In the genomic region with DNA sequence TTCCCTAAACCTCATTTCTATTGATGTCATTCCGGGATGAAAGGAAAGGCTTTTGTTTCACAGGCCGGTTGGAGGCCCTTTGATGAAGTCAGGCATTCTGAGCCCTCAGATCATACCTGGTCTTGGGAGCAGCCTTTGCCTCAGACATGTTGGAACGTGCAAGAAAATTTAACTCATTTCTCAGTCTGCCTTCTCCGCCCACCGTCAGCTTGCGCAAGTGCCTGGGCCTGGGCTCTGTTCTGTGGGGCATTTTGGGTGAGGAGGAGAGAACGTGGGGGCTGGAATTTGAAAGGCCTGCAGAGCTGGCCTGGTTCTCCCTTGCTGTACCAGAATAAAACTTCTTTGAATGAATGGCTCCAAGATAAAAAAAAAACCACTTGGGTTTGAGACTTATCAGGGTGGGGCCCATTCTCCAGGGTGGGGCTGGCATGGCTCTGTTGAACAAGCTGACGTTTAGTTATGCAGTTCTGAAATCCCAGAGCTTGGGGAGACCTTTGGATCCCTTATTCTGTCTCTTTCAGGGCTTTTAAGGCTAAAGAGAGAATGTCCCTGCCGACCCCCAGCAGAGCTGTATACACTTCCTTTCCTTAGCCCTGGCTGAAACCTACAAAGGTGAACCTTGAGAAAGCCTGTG, we compare ENCODE assay signal across 12 mouse cellular contexts.
DNase-seq lines count a peak whose midpoint lies in the region; ATAC-seq and TF ChIP-seq lines count a peak whose summit lies in the region.
"Had no signal": no experiment of that assay in that cellular context is flagged by ENCODE, and none has a peak within 500 bp of the region (broad histone marks: within the 10 kb centered on the region; RNA-seq: fewer than 3 reads in every experiment).

No protein-coding gene starts in this region.

- no peaks in the 10 kb centered on the region for H3K9me3 ChIP-seq in intestine, embryonic 15.5 days
- H3K9me3 ChIP-seq in intestine, postnatal 0 days (ENCODE audit: control insufficient read depth), result no peaks in the 10 kb centered on the region
- no peaks in the 10 kb centered on the region for H3K9me3 ChIP-seq in E14TG2a.4 (ENCODE audit: low read length)
- H3K9me3 ChIP-seq in ES-E14 (ENCODE audit: control insufficient read depth, insufficient read depth, low read depth, low read length), result no peaks in the 10 kb centered on the region
- H3K9me3 ChIP-seq in intestine, embryonic 16.5 days (ENCODE audit: control insufficient read depth, low read length), result no peaks in the 10 kb centered on the region

- peaks cover 10% of the 10 kb centered on the region; the same call in 1 of the 2 replicates for H3K4me1 ChIP-seq in intestine, embryonic 15.5 days (replicated peaks)
- H3K4me1 ChIP-seq in intestine, postnatal 0 days (replicated peaks; ENCODE audit: control insufficient read depth, insufficient read depth, low read length), result no peaks in the 10 kb centered on the region
- H3K4me1 ChIP-seq in E14TG2a.4 (replicated peaks; ENCODE audit: low read depth, low read length), result peaks cover 75% of the 10 kb centered on the region
- H3K4me1 ChIP-seq in ES-E14 (ENCODE audit: control insufficient read depth in 2 of 2, insufficient read depth in 2 of 2, low read length in 2 of 2, poor library complexity in 1 of 2), result peaks cover 21 to 36% of the 10 kb centered on the region in 2 experiments
- peaks cover 33% of the 10 kb centered on the region for H3K4me1 ChIP-seq in intestine, embryonic 16.5 days (ENCODE audit: control insufficient read depth, insufficient read depth, low read length)

- H3K4me3 ChIP-seq in intestine, embryonic 15.5 days (replicated peaks), result no peak overlapping the region
- no peak overlapping the region for H3K4me3 ChIP-seq in intestine, postnatal 0 days (ENCODE audit: low read depth, low read length)
- H3K4me3 ChIP-seq in E14TG2a.4 (replicated peaks; ENCODE audit: low read length) (peak overlapping the region; percentile 27), ES-E14 (ENCODE audit: insufficient read depth in 1 of 2, low read depth in 1 of 2, low read length in 2 of 2, poor library complexity in 1 of 2, severe bottlenecking in 1 of 2) (no peak overlapping the region)
- no peak overlapping the region for H3K4me3 ChIP-seq in intestine, embryonic 16.5 days (ENCODE audit: low read length)
- H3K4me3 ChIP-seq: heart, adult 2 months had no signal

- H3K36me3 ChIP-seq in intestine, embryonic 15.5 days, result no peaks in the 10 kb centered on the region
- no peaks in the 10 kb centered on the region for H3K36me3 ChIP-seq in intestine, postnatal 0 days (ENCODE audit: control insufficient read depth, insufficient read depth)
- H3K36me3 ChIP-seq in E14TG2a.4 (ENCODE audit: insufficient read depth, low read length) (no peaks in the 10 kb centered on the region), ES-E14 (ENCODE audit: control insufficient read depth, insufficient read depth, low read length, poor library complexity, severe bottlenecking) (no peaks in the 10 kb centered on the region)
- no peaks in the 10 kb centered on the region for H3K36me3 ChIP-seq in intestine, embryonic 16.5 days (ENCODE audit: control insufficient read depth, insufficient read depth, low read length)

- H3K9ac ChIP-seq in intestine, embryonic 15.5 days, result no peak overlapping the region
- no peak overlapping the region for H3K9ac ChIP-seq in intestine, postnatal 0 days (ENCODE audit: low read depth, low read length)
- H3K9ac ChIP-seq in ES-E14 (ENCODE audit: insufficient read depth, low read depth, low read length, poor library complexity, severe bottlenecking), result no peak overlapping the region
- no peak overlapping the region for H3K9ac ChIP-seq in intestine, embryonic 16.5 days (ENCODE audit: low read depth, low read length)

- no peak for TF ChIP-seq CTCF in intestine, postnatal 0 days (IDR thresholded peaks at IDR 0.05; ENCODE audit: low read depth)
- no peak for TF ChIP-seq CTCF in E14TG2a.4 (conservative IDR thresholded peaks at IDR 0.05; ENCODE audit: low read length)

- no peak for DNase-seq in ES-E14 (ENCODE audit: low read depth, low spot score)
- no peak for DNase-seq in kidney, postnatal 14 days
- DNase-seq in layer of hippocampus, postnatal 10 days (ENCODE audit: low spot score in 2 of 2), result no peak
- DNase-seq: adrenal gland, postnatal 36 days; kidney, adult 11 months; layer of hippocampus, postnatal 36 days; thymus, postnatal 4 days had no signal

- peak; percentile 53 for ATAC-seq in intestine, embryonic 15.5 days
- no peak for ATAC-seq in intestine, postnatal 0 days
- ATAC-seq in intestine, embryonic 16.5 days, result peak; percentile 63; the same call in 1 of the 2 replicates

- in situ Hi-C loops in ES-E14 (cut with MboI; ENCODE audit: low sequenced_read_pairs in 2 of 2, unreplicated experiment in 2 of 2), result loop anchor here in 1 of 2 experiments (25.0 kb wide), 1 partner anchor 1879 kb away; no protein-coding TSS in a partner anchor

- 57% methylated on average over 9 of the region's 9 CpGs for WGBS in intestine, embryonic 15.5 days
- 63% methylated on average over 9 of the region's 9 CpGs for WGBS in intestine, postnatal 0 days
- WGBS in intestine, embryonic 16.5 days, result 58% methylated on average over 9 of the region's 9 CpGs

- H3K27ac ChIP-seq in intestine, embryonic 15.5 days, result no peak overlapping the region
- no peak overlapping the region for H3K27ac ChIP-seq in intestine, postnatal 0 days (ENCODE audit: low read depth, low read length)
- H3K27ac ChIP-seq in ES-E14 (ENCODE audit: insufficient read depth, low read depth, low read length, poor library complexity, severe bottlenecking), result peak overlapping the region; percentile 32; the same call in 1 of the 2 replicates
- no peak overlapping the region for H3K27ac ChIP-seq in intestine, embryonic 16.5 days (ENCODE audit: low read length)
- H3K27ac ChIP-seq: heart, adult 2 months had no signal

- no peak overlapping the region for H3K4me2 ChIP-seq in intestine, embryonic 15.5 days (replicated peaks)
- no peak overlapping the region for H3K4me2 ChIP-seq in intestine, postnatal 0 days (replicated peaks; ENCODE audit: low read depth)
- no peak overlapping the region for H3K4me2 ChIP-seq in intestine, embryonic 16.5 days (ENCODE audit: low read depth, low read length)

- H3K27me3 ChIP-seq in intestine, embryonic 15.5 days (replicated peaks), result no peaks in the 10 kb centered on the region
- no peaks in the 10 kb centered on the region for H3K27me3 ChIP-seq in intestine, postnatal 0 days (replicated peaks; ENCODE audit: control insufficient read depth, insufficient read depth, low read length)
- no peaks in the 10 kb centered on the region for H3K27me3 ChIP-seq in E14TG2a.4 (ENCODE audit: insufficient read depth, low read length)
- H3K27me3 ChIP-seq in intestine, embryonic 16.5 days (replicated peaks; ENCODE audit: control insufficient read depth, insufficient read depth, low read length), result no peaks in the 10 kb centered on the region

TF ChIP-seq in ES-E14, 5 proteins besides CTCF, POLR2A, EP300 and RAD21:
- TF ChIP-seq MAFK (IDR thresholded peaks at IDR 0.05; ENCODE audit: insufficient read depth, low read depth, low read length) (no peak), ZNF384 (IDR thresholded peaks at IDR 0.05; ENCODE audit: low read depth, low read length) (0 out of 2 replicates have a peak, but pooled peaks have one; percentile 34)
